Mouse (Mus musculus) splenic B cell, adult 2 months (primary cell): Measurements from ENCODE around the gene Aptx.

ENCODE experiments used
- DNase-seq: peaks from one replicate; pipeline ENCODE4 v3.0.0-alpha.2; 2011; ENCODE audit warnings: low read depth, low spot score
- H3K27me3 ChIP-seq: 2 replicates; pipeline ENCODE4 v1.6.1; 2012; ENCODE audit warnings: mild to moderate bottlenecking, low read length, moderate library complexity, mixed read lengths; ENCODE audit not compliant: control insufficient read depth, poor library complexity, insufficient read depth, severe bottlenecking
- H3K36me3 ChIP-seq: 2 replicates; pipeline ENCODE4 v1.6.1; 2012; ENCODE audit warnings: mild to moderate bottlenecking, low read length, moderate library complexity, mixed read lengths; ENCODE audit not compliant: control insufficient read depth, poor library complexity, insufficient read depth, severe bottlenecking

Aptx gene

DNA sequence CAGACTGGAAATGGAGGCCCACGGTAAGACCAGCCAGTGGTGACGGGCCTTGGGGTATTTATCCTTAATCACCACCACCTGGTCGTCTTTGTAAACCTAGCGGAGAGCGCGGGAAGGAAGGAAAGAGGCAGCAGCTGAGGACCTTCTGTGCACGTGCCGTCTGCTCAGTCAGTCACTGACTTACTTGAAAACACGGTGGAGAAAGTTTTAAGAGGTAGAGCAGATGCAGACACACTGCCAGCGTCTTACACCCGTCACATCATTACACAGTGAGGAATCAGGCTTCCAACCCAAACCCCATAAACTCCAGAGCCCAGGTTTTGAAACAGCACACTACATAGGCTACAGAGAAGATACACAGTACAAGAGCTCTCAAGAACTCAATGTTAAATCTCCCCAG, 11.9 kb downstream of the Aptx start:
- Histone ChIP-seq H3K36me3 (peaks cover 15% of the 10 kb centered on the region), H3K27me3 (no peaks in the 10 kb centered on the region)
- DNase-seq: no peak

DNA sequence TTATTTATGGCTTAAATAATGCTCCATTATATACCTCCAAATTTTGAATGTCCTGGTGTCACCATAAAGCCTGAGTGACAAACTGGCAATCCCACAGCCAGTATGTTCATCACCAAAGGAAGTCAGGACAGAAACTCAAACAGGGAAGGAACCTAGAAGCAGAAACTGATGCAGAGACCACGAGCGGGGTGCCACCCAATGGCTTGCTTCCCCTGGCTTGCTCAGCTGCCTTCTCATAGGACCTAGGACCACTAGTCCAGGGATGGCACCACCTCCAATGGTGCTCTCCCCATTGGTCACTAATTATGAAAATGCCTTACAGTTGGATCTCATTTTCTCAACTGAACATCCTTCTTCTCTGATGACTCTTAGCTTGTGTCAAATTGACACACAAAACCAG, 19.7 kb downstream of the Aptx start:
- peaks cover 4% of the 10 kb centered on the region for H3K36me3 ChIP-seq
- H3K27me3 ChIP-seq: no peaks in the 10 kb centered on the region
- DNase-seq: no peak

GRCm38 (mm10) chr4:40682359-40682758, 20.6 kb downstream of the Aptx start:
- no peaks in the 10 kb centered on the region for H3K27me3 ChIP-seq
- H3K36me3 ChIP-seq: peaks cover under 1% of the 10 kb centered on the region

DNA sequence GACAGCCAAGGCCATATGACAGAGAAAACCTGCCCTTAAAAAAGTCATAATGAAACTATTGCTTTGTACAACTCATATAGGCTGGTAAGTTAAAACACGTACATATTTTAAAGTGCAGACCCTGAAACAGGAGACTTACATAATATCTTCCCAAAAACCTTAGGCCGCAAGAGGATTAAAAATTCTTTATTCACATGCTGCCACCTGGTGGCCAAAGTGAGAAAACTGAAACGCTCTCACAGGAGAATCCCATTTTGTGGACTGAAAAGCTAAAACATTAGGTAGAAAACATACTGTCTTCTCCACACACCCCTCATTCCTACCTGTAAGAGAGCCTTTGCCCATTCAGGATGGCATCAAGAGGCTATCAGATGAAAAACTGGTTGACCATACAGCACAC, 21.1 kb downstream of the Aptx start:
- Histone ChIP-seq H3K27me3 (no peaks in the 10 kb centered on the region), H3K36me3 (no peaks in the 10 kb centered on the region)
- DNase-seq: peak; percentile 58

More at GRCm38 (mm10) chr4:40682359-40682758, 20.6 kb downstream of the Aptx start:
- DNase-seq: no peak

GRCm38 (mm10) chr4:40680250-40680860, 22.6 kb downstream of the Aptx start:
- H3K36me3 ChIP-seq: no peaks in the 10 kb centered on the region
- DNase-seq: peak; percentile 83
- H3K27me3 ChIP-seq: no peaks in the 10 kb centered on the region

DNA sequence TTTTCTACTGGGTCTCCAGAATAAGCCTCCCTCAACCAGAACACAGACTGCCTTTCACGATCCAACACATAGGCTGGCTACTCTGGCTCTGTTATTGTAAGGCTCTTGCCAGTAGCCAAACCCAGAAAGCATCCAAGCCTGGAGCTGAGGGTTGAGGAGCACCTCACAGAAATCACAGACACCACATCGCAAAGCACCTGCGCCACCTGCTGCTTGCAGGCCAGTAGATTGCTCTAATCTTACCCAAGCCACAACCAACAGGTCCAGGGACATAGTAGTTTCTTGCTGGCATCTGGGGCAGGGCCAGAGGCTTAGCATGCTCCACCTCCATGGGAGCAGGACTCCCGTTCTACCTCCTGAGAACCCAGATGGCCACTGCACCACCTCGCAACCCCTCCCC, 25.9 kb downstream of the Aptx start:
- no peaks in the 10 kb centered on the region for H3K27me3 ChIP-seq
- no peaks in the 10 kb centered on the region for H3K36me3 ChIP-seq
- DNase-seq: no peak

- DNase-seq: no peak
- Histone ChIP-seq H3K36me3 (no peaks in the 10 kb centered on the region), H3K27me3 (no peaks in the 10 kb centered on the region)
Measured at GRCm38 (mm10) chr4:40676338-40676737, 26.7 kb downstream of the Aptx start.

DNA sequence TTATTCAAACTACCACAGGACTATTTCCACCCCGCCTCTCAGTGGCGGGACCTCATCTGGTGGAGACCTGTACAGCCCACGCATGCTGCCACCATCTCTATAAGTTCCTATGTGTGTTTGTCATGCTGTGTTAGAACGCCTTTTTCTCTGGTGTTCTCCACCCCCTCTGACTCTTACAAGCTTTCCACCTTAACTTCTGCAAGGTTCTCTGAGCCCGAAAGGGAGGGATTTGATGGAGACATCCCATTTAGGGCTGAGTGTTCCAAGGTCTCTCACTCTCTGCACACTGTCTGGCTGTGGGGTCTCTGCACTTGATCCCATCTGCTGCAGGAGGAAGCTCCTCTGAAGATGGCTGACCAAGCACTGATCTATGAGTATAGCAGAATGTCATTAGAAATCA, 29.5 kb downstream of the Aptx start:
- no peaks in the 10 kb centered on the region for H3K27me3 ChIP-seq
- no peaks in the 10 kb centered on the region for H3K36me3 ChIP-seq
- DNase-seq: no peak

DNA sequence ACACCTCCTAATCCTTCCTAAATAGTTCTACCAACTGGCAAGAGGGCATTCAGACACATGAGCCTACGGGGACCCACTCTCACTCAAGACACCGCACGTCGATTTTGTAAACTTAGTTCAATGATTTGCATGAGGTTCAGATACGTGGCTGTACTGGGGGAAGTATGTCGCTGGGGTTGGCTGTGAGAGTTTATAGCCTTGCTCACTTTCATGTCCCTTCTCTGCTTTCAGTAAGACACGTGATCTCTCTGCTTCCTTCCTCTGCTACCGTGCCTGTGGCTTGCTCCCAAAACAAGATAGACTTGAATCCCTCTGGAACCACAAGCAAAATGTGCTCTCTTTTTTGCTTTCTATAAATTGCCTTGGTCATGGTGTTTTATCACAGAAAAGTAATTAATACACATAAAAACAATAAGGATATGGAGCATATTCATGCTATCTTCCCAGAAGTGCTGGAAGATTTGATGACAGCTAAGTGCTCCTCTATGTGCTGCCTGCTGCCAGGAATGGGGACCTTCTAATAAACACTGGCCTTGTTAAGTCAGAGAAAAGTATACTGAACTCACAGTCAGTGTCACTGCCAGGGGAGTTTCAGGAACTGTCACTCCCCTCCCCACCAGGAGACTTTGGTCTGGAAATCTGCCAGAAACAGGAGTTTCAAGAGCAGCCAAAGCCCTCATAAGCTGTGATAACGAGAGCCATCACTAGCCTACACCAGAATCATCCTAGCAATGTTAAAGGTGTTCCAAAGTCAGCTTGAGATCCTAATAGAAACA, 36.6 kb downstream of the Aptx start:
- Histone ChIP-seq H3K36me3 (no peaks in the 10 kb centered on the region), H3K27me3 (no peaks in the 10 kb centered on the region)
- DNase-seq: no peak

GRCm38 (mm10) chr4:40651055-40651454, 51.9 kb downstream of the Aptx start:
- no peak for DNase-seq
- Histone ChIP-seq H3K36me3 (no peaks in the 10 kb centered on the region), H3K27me3 (no peaks in the 10 kb centered on the region)

DNA sequence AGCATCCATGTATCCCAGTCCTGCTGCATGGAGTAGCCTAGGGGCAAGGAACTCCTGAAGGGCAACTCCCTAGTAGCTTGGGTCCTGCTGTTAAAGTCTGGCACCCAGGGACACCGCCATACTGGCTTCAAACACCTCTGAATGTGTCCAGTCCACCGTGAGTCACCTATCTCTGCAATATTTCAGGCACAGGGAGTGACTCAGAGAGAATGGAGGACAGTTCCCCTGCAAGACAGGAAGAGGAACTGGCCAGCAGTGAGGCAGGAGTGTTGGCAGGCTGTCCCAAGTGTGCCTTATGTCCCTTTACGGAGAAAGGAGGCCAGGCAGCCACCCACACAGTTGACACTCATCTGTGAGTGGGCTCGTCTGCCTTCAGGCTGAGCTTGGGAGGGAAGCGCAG, 53.9 kb downstream of the Aptx start:
- no peak for DNase-seq
- Histone ChIP-seq H3K36me3 (no peaks in the 10 kb centered on the region), H3K27me3 (no peaks in the 10 kb centered on the region)

- no peaks in the 10 kb centered on the region for H3K36me3 ChIP-seq
- no peaks in the 10 kb centered on the region for H3K27me3 ChIP-seq
- no peak for DNase-seq
Measured at GRCm38 (mm10) chr4:40643567-40643966, 59.4 kb downstream of the Aptx start.

GRCm38 (mm10) chr4:40640991-40641390, 62.0 kb downstream of the Aptx start:
- Histone ChIP-seq H3K36me3 (no peaks in the 10 kb centered on the region), H3K27me3 (no peaks in the 10 kb centered on the region)
- no peak for DNase-seq
